Mouse (Mus musculus) layer of hippocampus, adult 18-20 months (tissue): ENCODE data around the gene Chd5. TPM values are rescaled to one million over a fixed set of nuclear protein-coding genes. Genes with fewer than 3 reads are reported as not detected.

ENCODE experiments used
- DNase-seq, 2 experiments: peaks; one replicate each; pipeline ENCODE4 v3.0.0; 2022; ENCODE audit warnings: low spot score in 2 of 2
- total RNA-seq, 2 experiments: library from RNA; stranded (reverse); gene quantifications; 2 replicates each; pipeline ENCODE4 v1.2.3; 2021

The Chd5 gene
- total RNA-seq, 2 experiments from 2014 or later, result 129 to 131 TPM

DNA sequence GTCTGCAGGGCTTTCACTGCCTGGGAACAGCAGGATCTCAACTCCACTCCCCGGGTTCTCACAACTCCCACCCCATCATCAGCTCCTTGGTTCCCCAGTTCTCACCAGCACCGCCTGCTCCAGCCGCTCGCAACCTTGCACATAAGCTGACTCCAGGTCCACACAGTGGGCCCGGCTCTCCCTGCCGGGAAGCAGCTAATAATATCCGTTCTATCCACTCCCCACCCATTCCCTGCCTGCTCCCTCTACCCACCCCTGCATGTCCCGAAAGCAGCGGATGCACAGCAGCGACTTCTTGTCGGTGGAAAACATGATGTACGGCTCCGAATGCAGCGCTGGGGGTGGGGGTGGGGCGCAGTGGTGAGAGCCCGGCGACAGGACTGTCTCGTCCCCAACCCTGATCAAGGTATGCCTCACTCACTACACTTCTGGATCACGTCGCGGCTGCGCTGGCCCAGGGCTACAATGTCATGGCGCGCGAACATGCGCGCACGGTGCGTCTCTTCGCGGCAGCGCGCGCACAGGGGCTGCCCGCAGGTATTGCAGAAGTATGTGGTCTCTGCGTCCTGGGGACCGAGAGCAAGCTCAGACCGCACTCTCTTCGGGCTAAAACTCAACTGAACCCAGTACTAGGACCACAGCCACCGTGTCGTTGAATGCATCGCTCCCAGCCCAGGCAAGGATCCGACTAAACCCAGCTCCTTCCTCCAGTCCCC, 22.8 kb upstream of the Chd5 start:
- DNase-seq, result no peak

DNA sequence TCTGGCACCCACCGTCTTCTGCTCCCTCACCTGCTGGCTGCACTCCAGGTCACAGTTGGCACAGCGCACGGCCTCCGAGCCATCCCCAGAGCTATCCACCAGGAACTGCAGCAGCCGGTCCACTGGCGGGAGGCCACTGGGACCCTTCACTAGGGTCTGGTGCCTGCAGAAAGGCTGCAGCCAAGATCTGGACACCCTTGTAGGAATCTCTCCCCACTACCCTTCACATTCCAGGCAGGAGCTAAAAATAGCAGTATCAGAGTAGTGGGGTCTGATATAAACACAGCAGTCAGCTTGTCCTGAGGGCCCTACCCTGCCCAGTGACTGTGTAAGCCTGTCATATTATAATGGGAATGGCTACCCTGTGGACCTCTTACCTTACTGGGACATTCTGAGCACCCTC, 20.8 kb upstream of the Chd5 start:
- no peak for DNase-seq

DNA sequence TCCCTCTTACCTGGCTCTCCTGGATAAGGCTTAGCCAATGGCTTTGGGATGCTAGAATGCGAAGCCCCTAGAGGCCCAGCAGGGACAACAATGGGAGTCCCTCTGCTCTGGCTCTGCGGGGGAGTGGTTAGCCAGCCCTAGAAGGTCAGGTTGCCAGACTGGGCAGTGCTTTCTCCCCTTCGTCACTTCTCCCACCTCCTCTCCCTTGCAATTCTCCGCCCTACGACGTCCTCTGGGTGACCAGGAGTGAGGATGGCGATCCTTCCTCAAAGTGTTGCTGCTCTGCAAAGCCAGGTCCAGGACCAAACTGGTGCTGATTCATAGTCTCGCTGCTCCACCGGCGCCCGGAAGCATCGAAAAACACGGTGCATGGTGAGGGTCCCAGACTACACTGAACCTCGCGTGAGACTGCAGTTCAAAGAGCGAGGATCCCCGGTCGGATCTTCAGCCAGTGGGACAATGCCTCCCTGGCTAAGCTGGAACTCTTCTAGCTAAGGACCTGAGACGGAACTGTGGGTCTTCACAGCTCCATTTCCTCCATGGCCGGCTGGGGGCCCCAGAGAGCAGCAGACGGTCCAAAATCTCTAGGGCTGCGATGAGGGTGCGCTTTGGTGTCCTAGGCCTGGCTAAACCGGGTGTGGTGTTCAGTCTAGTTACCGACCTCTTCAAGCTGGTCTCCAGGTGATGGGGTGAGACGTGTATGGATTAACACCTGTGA, 19.8 kb upstream of the Chd5 start, which contains the start of gene Rnf207:
TSS of gene Rnf207 (minus strand) at position 477 of the 718 bp plus-strand sequence.
- DNase-seq, result peak in 1 of 2 experiments; percentile 68

DNA sequence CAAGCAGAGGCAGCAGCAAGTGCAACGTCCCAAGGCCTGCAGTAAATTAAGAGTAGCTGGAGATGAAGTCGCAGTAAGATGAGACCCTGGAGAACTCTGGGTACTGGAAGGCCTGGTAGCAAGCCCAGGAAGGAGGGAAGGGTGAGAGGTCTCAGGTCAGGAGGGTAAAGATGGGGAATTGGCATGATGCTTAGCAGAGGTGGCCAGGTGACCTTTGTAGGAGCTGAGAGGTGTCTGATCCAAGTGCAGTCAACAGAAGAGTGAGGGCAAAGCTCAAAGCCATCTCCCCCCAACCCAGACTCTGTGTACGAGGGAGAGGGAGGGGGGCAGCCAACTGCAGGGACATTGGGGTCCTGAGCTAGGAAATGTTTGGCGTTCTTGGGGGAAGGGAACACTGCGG, 17.0 kb upstream of the Chd5 start:
- DNase-seq, result no peak

DNA sequence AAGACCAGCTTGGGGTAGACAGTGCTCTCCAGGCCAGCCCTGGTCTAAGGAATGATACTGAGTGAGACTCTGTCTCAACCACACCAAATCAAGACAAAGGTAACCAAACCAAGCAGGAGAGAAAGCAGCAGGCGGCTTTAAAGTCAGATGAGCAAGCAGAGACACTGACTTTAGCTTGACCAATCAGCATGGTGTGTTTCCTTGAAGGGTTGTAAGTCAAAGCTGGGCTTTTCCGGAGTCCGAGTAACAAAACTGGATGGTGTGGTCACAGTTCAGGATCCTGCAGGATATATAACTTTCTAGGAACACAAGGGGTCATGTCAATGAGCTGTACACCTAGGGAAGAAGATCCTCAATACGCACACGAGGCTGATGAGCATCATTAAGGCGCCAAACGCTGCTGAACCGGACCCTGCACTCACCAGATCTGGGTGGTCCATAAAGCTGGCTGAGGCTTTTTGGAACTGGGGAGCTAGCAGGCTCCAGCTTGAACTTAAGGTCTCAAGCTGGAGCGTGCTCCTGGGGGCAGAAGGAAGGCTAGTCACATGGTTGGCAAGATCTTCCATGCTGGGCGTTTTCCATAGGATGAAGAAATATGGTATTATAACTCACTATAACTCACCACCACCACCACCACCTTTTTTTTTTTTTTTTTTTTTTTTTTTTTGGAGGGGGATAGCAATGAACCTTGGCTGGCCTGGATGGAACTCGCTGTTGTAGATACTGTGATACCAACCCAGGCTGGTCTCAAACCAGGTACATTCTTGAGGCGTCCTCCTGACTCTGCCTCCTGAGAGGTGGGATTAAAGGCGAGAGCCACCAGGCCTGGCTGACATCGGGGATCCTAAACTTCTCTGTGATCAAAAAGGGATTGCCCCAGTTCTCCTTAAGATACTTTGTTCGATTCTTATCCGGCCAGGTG, 13.5 kb upstream of the Chd5 start:
- no peak for DNase-seq

DNA sequence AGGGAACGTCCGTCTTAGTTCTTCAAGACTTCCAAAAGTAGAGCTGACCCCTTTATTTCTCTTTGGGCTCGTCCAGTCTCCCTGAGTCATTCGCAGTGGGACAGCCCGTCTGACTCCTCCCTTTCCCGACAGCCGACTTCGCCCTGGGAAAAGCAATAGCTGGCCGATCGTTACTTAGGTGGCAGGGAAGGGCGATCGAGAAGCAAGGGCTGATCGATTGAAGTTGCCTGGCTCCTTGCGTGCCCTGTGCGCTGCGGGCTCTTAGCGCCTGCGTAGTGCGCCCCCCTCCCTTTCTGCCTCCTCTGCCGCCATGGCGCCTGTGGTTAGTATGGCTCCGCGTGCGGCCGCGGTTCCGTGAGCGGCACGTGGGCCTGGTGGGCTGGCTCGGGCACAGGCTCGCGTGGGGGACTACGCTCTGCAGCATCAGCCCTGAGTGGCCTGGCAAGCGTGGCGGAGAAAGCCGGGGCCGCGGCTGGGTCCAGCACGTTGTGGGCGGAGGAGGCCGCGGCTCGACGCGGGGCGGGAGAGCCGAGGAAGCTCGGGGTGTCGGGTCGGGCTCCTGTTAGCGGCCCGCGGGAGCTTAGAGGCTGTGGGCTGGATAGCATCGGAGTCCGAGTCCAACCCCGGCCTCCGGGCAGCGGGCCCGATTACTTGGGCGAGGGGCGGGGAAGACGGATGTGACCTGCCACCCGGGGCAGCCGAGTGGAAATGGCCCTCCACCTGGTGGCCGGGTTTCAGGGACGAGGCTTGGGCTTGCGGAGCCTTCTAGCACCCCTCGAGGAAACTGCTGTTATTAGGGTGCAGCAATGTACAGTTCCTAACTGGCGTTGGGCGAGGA, 12.7 kb upstream of the Chd5 start, which contains the start of gene Rpl22:
TSS of gene Rpl22 (plus strand) at position 169 of the 838 bp plus-strand sequence.
- peak; percentile 96 to 97 for DNase-seq

DNA sequence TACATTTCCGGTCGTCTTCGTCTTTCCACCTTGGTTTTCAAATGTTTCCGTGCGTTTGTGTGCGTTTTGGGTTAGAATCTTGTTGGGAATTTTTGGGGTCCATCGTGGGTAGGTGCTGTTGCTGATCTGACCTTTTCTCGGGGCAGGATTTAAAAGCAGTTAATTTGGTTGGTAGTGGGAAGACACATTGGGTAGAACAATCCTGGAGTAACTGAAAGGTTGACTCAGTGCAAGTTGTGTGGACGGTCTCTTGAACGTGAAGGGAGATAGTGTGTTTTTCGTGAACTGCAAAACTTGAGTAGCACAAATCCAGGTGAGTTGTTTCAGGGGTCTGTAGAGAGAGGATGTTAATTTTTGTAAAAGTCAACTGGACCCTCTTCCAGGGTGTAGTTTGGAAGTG, 11.9 kb upstream of the Chd5 start:
- no peak for DNase-seq

DNA sequence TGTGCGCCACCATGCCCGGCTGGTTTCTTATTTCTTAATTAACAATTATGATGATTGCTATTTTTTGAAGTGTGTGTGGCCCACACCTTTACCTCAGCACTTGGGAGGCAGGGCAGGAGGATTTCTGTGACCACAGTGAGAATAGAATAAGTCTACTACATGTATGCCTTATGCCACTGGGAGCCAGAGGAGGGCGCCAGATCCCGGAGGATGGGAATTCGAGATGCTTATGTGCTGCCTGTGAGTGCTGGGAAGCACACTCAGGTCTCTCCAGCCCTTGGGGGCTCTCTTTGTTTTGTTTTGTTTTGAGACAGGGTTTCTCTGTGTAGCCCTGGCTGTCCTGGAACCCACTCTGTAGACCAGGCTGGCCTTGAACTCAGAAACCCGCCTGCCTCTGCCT, 9.8 kb upstream of the Chd5 start:
- DNase-seq, result no peak

DNA sequence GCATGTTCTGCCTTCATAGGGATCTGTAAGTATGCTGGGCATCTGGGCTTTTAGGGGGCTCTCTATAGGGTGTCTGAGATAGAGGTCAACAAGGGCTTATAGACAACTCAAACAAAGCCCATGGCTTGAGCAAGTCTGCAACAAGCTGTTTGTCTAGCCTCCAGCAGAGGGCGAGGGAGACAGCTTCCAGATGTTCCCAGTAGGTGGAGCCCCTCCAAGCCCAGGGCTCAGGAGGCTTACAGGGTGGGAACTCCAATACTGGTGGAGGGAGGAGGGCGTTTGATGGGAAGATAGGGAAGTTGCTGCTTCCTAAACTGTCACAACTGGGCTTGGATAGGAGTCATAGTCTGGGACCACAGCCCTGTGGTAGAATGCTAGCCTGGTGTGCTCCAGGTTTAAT, 5.5 kb upstream of the Chd5 start:
- peak in 1 of 2 experiments; percentile 69 for DNase-seq

DNA sequence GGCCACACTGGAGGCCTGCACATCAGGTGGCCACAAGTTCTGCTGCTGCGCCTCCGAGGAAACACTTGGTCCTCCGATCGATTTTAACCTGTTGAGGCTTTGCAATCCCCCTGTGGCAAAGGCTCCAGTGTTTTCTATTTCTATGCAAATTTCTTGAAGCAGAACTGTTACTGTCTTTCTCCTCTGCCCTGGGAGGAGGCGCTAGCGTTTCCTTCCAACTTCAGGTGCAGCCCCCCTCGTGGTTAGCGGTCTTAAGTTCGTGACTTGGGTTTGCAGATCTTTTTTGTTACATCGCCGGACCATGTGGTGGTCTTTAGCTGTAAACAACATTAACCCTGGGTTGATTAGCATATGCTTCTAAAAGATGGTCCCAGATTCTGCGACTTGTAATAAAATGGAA, 4.9 kb upstream of the Chd5 start:
- DNase-seq, result no peak

DNA sequence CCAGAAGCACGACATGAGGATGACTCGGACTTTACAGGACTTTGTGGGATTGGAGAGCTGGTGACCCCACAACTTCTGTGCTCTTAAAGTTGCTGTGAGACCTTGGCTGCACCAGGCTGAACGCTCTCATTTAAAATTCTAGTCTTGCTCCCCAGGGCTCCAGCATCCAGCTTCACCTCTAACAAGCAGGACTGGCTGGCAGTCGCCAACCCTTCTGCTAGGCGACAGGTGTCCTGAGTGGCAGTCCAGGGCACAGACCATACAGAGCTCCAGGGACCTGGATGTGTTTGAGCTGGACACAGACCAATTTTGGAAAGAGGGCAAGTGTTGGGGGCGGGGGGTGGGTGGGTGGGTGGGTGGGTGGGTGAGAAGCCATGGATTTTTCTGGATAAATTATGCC, 679 bp upstream of the Chd5 start:
- no peak for DNase-seq

DNA sequence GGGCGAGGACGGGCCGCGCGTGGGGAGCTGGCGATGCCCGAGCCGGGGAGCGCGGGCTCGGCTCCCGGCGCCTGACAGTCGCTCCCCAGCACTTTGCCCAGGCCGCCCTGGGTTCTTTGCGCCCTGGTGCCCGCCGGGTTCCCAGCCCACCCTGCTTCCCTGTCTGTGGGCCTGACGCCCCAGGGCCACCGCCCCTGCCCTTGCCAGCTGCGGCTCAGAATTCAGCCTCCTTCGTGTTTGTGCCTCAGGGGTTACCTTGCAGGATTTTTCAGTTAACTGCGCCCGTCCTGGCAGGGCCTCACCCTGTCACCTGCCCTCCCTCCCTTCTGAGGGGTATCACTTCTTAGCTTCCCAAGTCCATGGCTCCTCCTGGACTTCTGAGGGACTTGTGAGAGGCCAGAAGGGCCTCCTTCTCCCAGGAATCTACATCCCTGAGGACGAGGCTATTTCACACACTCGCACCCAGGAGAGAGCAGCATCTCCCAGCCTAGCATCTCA, 891 bp downstream of the Chd5 start:
- DNase-seq, result peak in 1 of 2 experiments; percentile 17

DNA sequence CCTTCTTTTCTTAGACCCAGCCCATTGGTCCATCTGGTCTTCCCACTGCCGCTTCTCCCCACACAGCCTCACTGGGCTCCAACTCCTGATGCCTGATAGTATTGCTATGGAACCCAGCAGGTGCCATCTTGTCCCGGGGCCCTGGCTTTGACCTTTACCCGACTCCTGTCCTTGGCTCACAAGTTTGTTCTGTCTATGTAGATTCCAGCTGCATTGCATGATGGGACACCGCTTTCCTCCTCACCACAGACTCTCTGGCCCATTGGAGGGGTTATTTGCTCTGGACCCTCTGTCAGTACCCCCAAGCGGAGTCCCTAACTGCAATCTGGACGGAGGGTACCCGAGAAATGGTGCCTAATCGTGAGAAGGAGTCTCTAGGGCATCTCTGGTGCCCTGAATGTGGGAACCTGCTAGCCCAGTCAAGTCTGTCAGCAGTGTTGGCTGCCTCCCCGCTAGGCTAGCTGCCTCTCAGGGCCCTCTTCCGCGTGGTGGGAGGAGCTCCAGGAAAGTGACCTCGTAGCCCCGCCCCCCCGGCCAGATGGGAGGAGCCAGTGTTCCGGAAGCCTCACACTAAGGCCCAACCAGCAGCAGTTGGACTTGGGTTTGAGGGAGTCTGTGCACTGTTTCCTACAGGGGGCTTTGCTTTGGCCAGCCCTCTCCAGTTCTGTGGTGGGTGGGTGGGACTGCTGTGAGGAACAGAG, 2.3 kb downstream of the Chd5 start:
- peak in 1 of 2 experiments; percentile 23 for DNase-seq

DNA sequence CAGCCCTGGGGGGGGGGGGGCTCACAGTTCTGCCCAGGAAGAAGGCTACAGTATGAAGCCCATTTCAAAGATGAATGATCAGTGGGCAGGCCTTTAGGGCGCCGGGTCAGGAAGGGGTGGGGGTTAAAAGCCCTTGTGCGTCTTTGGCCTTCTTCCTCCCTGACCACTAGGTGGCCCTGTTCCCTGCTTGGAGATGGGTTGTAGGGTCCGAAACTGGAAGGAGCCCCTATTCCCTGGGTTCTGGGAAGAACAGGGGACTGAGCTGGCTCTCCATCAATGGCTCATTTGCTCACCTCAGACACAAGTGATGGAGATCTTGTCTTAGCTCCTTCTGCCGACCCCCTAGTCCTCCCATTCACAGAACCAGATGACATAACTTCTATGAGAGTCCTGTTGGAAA, 4.8 kb downstream of the Chd5 start:
- peak in 1 of 2 experiments; percentile 22 for DNase-seq

DNA sequence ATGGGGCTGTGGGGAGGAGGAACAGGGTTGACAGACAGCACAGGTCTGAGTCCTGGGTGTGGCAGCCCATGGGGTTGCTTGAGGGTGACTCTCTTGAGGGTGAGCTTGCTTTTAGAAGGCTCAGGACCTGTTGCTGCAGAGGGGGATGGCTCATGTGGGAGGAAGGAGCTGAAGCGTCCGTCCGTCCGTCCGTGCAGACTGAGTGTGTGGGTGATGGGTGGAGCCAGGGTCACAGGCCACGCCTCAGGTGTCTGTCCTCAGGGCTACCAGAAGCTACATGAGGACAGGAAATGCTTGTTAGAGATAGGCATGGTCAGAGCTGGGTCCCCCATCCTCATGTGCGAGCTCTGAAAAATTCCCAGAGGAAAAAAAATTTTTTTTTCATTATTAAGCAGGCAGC, 6.2 kb downstream of the Chd5 start:
- no peak for DNase-seq

DNA sequence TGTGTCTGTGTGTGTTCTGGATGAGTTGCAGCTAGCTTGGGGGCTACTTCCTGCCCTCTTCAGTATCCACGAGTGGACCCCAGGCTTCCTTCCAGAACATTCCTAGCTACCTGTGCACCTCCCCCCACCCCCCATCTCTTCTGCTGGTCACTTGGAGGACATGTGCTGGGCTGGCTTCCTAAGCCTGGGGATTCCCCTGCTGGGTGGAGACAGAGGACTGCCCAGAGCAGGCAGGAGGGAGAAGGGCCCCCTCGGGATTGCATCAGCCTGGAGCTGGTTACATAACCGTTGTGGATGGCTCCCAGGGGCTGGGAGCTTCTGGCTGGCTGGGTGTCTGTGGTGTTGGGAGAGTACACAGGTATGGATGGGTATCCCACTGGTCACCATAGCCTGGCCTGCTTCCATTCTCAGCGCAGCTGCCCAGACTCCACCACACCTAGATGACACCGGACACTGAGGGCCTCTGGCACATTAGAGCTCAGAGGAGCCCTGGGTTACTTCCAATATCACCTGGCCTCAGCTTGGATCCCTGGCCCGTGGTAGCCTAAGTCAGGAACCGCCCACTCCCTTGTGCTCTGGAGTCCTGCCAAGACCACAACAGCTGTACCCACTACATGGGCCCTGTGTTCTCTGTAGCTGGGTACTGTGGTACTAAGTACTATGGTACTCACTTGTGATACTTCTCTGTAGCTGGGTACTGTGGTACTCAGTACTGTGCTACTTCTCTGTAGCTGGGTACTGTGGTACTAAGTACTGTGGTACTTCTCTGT, 6.9 kb downstream of the Chd5 start:
- DNase-seq, result peak in 1 of 2 experiments; percentile 68

DNA sequence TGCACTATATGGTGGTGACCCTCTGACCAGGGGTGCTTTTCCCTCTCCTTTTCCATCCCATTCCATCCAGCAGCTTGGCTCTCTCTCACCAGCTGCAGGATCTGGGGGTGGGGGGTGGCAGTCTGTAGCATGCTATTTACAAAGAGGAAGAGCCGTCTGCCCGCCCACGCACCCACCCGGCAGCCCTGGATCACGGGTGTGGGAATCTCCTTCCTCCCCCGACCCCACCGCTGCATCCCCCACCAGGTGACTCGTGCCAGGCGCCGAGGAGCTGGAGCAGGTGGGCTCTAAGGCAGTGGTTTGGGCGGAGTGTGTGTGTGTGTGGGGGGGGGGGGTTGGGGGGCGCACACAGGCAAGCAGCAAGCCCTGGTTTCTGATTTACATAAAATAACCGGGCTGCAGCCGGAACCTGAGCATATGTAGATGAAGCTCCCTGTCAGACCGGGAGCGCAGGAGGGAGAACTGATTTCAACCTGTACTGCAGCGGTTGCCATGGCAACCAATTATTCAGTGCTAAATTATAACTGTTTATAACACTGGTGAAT, 11.5 kb downstream of the Chd5 start:
- DNase-seq, result peak; percentile 56 to 90

DNA sequence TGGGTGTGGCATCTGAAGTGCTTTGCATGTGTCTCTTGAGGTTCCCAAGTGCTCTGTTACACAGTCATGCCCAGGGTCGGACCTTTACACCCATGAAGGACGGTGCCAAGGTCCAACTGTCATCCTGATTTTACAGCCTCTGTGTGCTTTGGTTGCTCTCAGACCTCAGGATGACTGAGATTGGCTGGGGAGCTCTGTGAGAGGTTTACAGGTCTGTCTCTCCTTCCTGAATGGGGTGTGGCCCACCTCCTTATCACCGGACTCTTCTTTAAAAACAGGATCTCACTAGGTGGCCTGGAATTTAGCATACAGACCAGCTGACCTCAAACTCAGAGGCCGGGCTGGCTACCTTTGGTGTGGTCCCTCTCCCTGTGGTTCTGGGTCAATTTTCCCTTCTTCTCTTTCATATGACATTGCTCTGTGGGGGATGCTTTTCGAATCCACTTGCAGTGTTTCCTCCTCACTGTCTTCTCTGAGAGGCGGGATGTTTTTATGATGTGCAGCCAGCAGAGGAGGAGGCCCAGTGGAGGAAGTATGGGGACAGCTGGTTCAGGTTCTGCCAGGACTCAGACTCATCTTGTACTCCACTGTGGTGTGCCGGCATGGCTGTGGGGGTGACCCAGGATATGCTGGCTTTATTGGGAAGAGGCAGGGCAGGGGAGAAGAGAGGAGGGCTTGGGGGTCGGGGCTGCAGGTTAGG, 12.4 kb downstream of the Chd5 start:
- DNase-seq, result no peak
